Comparison of ENCODE assay signal across 25 mouse cellular contexts in the genomic region with DNA sequence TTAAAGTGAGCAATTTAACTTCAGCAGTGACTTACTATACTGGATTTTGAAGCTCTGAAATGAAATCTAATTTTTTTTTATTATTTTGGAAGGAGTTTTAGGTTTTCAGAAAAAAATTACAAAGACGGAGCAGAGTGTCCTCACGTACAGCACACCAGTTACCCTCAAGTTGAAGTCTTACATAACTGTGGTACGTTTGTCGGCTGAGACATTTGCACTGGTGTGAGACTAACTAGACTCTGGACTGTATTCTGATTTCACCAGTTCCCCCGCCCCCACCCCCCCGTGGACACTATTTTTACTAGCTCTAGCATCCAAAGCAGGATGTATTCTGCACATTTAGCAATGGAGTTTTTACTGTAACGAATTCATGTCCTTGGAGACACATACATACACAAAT. TPM values are rescaled to one million over a fixed set of nuclear protein-coding genes. Genes with fewer than 3 reads are reported as not detected.
"Had no signal": no experiment of that assay in that cellular context is flagged by ENCODE, and none has a peak within 500 bp of the region (broad histone marks: within the 10 kb centered on the region; RNA-seq: fewer than 3 reads in every experiment).

No protein-coding gene starts in this region.

- H3K9me3 ChIP-seq: heart, embryonic 10.5 days; heart, embryonic 12.5 days; hindbrain, embryonic 10.5 days; hindbrain, embryonic 12.5 days; intestine, embryonic 15.5 days; limb, embryonic 10.5 days; limb, embryonic 12.5 days; liver, embryonic 13.5 days; liver, embryonic 15.5 days had no signal

- H3K4me1 ChIP-seq: heart, embryonic 10.5 days; heart, embryonic 12.5 days; hindbrain, embryonic 10.5 days; hindbrain, embryonic 12.5 days; intestine, embryonic 15.5 days; limb, embryonic 10.5 days; limb, embryonic 12.5 days; liver, embryonic 13.5 days; liver, embryonic 15.5 days had no signal

- ATAC-seq: forebrain, embryonic 16.5 days; hindbrain, embryonic 16.5 days; inflammation-experienced regulatory T-cells, adult 6 months; intestine, embryonic 15.5 days; intestine, postnatal 0 days had no signal

- H3K36me3 ChIP-seq: heart, embryonic 10.5 days; heart, embryonic 12.5 days; hindbrain, embryonic 10.5 days; hindbrain, embryonic 12.5 days; intestine, embryonic 15.5 days; limb, embryonic 10.5 days; limb, embryonic 12.5 days; liver, embryonic 13.5 days; liver, embryonic 15.5 days had no signal

- H3K4me3 ChIP-seq: gastrocnemius, adult 2 months; heart, embryonic 10.5 days; heart, embryonic 12.5 days; hindbrain, embryonic 10.5 days; hindbrain, embryonic 12.5 days; intestine, embryonic 15.5 days; layer of hippocampus, adult 2 months; left cerebral cortex, adult 2 months; limb, embryonic 10.5 days; limb, embryonic 12.5 days; liver, embryonic 13.5 days; liver, embryonic 15.5 days had no signal

- H3K27me3 ChIP-seq: heart, embryonic 12.5 days; hindbrain, embryonic 12.5 days; intestine, embryonic 15.5 days; limb, embryonic 12.5 days; liver, embryonic 15.5 days had no signal

- H3K9ac ChIP-seq: heart, embryonic 12.5 days; hindbrain, embryonic 12.5 days; hindbrain, embryonic 14.5 days; intestine, embryonic 15.5 days; limb, embryonic 12.5 days; liver, embryonic 13.5 days; liver, embryonic 15.5 days had no signal

- H3K4me2 ChIP-seq: heart, embryonic 12.5 days; hindbrain, embryonic 12.5 days; hindbrain, embryonic 14.5 days; intestine, embryonic 15.5 days; limb, embryonic 12.5 days; liver, embryonic 13.5 days; liver, embryonic 15.5 days had no signal

- H3K27ac ChIP-seq: gastrocnemius, adult 2 months; heart, embryonic 10.5 days; hindbrain, embryonic 10.5 days; hindbrain, embryonic 12.5 days; hindbrain, embryonic 14.5 days; intestine, embryonic 15.5 days; layer of hippocampus, adult 2 months; left cerebral cortex, adult 2 months; limb, embryonic 10.5 days; limb, embryonic 12.5 days; liver, embryonic 13.5 days; liver, embryonic 15.5 days had no signal

- DNase-seq: gastrocnemius, adult 2 months; gastrocnemius, postnatal 10 days; gastrocnemius, postnatal 25 days; heart, adult 18-20 months; heart, postnatal 10 days; heart, postnatal 4 days; kidney, postnatal 10 days; kidney, postnatal 4 days; liver; liver, embryonic 13.5 days had no signal

RNA-seq across cellular contexts. Expression of a gene that starts 26.9 kb away (rescaled TPM):
- polyA plus RNA-seq: inflammation-experienced regulatory T-cells, adult 6 months had no signal
